Mouse (Mus musculus) liver, embryonic 18 days (tissue): ENCODE results near the gene Gab2. TPM values are rescaled to one million over a fixed set of nuclear protein-coding genes. Genes with fewer than 3 reads are reported as not detected.

ENCODE experiments used
- polyA plus RNA-seq: library from polyadenylated mRNA; depleted of rRNA; stranded (reverse); fragments of >200 nt; gene quantifications from 2 replicates; pipeline ENCODE4 v1.2.3, GENCODE M21; 2012; rRNA removed

Gene Gab2
- 2.6 and 3.6 TPM in 2 replicates for polyA plus RNA-seq

DNA sequence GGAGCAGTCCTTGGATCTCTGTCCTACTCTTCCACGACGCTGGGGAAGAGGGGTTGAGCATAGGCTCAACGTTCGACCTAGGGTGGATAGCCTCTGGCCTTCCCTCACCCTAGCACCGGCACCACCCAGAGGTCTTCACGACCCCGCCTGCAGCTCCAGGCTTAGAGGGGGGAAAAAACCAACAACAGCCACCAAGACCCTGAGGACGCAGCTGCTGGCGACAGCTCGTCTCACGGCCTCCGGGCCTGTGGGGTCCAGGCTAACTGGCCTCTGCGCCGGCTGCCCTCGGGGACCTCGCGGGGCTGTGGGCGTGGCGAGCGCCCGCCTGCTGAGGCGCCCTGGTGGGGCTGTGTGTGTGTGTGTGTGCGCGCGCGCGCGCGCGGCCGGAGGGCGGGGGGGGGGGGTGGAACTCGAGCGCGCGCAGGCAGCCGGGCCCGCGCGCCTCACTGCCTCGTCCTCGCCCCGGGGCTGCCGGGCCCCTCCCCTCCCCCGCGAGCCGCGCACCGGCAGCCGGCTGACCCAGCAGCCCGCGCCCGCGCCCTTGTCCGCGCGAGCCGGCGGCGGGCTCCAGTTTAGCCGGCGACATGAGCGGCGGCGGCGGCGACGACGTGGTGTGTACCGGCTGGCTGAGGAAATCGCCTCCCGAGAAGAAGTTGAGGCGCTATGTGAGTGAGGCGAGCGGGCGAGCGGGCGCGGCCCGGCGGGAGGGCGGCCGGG is at the start of gene Gab2:
Gene Gab2, plus strand, starts transcription at position 345 of the 717 bp plus-strand sequence.

DNA sequence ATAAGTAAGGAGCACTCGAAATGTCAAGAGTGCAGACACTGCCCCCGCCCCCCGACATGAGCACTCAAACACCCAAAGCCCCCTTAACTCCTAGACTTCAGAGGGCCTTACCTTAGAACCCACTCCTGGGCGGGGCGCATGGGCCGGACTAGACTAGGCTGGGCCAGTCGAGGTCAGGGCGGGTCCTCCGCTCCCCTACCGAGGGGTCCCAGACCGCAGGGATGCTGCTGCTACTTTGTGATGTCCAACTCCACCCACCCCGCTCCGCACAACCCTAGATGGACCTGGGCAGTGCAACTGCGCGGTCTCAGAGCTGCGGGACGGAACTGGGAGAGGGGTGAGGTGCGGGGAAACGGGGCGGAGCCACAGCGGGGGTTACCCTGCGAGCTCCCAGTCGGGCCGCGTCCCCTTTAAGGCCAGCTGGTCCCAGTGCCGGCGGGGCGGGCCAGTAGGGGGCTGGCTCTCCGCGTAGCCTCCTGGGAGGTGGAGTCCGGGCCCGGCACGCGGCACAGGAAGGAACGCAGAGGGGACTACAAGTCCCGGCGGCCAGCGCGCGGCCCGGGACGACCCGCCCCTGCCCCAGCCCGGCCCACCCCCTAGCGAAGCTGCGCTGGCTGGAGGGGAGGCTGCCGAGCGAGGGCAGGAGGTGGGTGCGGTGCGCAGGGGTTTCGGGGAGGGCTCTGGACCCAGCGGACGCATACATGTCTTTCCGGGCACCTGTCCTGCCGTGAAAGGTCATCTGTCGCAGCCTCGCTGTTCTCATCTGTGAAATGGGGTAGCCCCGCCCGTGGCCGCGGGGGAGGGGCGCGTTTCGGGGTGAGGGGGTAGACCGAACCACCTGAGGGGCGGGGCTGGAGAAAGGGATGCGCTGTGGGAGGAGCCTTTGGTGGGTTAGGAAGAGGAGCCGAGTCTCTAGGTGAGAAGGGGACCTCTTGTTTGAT is 250.6 kb downstream of the Gab2 start, which contains the start of the genes Usp35 and Kctd21:
Gene Usp35, minus strand, starts transcription at position 295 of the 941 bp plus-strand sequence.
Gene Kctd21, plus strand, starts transcription at position 602 of the 941 bp plus-strand sequence.

Other genes with a start within 250 kb of the Gab2 start
- 5.1 and 5.3 TPM in 2 replicates for gene Nars2, start 130.1 kb upstream of the Gab2 start, polyA plus RNA-seq